Mouse (Mus musculus): Measurements from ENCODE around the gene Sub1. TPM values are rescaled to one million over a fixed set of nuclear protein-coding genes. Genes with fewer than 3 reads are reported as not detected.

The Sub1 gene
- total and polyA plus RNA-seq, 3 experiments: 553 to 2,677 (median 1,927) TPM

- no peaks in the 10 kb centered on the region for H3K9me3 ChIP-seq (replicated peaks; ENCODE audit: low read length)
- H3K4me3 ChIP-seq (replicated peaks in 1 of 3; ENCODE audit: low read depth in 2 of 3, low read length in 2 of 3, poor library complexity in 1 of 3): no peak overlapping the region
- no peak for DNase-seq (ENCODE audit: extremely low read depth)
- H3K79me2 ChIP-seq (replicated peaks; ENCODE audit: control insufficient read depth, extremely low read depth, insufficient read depth, poor library complexity, severe bottlenecking): no peaks in the 10 kb centered on the region
- no peaks in the 10 kb centered on the region for H3K36me3 ChIP-seq (replicated peaks in 1 of 2; ENCODE audit: control insufficient read depth in 1 of 2, insufficient read depth in 1 of 2, low read length in 1 of 2)
- dilution Hi-C loops (cut with MboI; ENCODE audit: extremely low pct_ligation_motif_present, extremely low pct_unique_long_range_greater_than_20kb, low sequenced_read_pairs) (no loop called here), in situ Hi-C loops (cut with MboI; ENCODE audit: low pct_ligation_motif_present, low pct_unique_long_range_greater_than_20kb, low sequenced_read_pairs) (no loop called here)
- no peak overlapping the region for H3K9ac ChIP-seq (ENCODE audit: insufficient read depth, low read depth)
- no peak overlapping the region for H3K4me2 ChIP-seq (ENCODE audit: insufficient read depth, low read depth, poor library complexity, severe bottlenecking)
- no peaks in the 10 kb centered on the region for H3K27me3 ChIP-seq (replicated peaks)
- peaks cover 32 to 90% of the 10 kb centered on the region in 2 experiments for H3K4me1 ChIP-seq (ENCODE audit: control insufficient read depth in 1 of 2, insufficient read depth in 2 of 2)
- H3K27ac ChIP-seq (ENCODE audit: insufficient read depth, low read depth): no peak overlapping the region
- TF ChIP-seq CHD2 (IDR thresholded peaks at IDR 0.05; ENCODE audit: low read length) (no peak), MAFK (IDR thresholded peaks at IDR 0.05; ENCODE audit: insufficient replicate concordance, low read length) (no peak), JUN (IDR thresholded peaks at IDR 0.05; ENCODE audit: insufficient read depth, low read depth, low read length) (no peak), IRF4 (IDR thresholded peaks at IDR 0.05; ENCODE audit: low read depth, low read length) (peak; percentile 22; the same call in 1 of the 2 replicates), ELF1 (IDR thresholded peaks at IDR 0.05; ENCODE audit: low read depth, low read length) (no peak), EP300 (IDR thresholded peaks at IDR 0.05; ENCODE audit: low read length) (peak; percentile 48), BHLHE40 (IDR thresholded peaks at IDR 0.05; ENCODE audit: low read depth, low read length) (peak; percentile 41; the same call in 1 of the 2 replicates), POLR2AphosphoS2 (IDR thresholded peaks at IDR 0.05; ENCODE audit: low read depth, low read length) (no peak), NRF1 (IDR thresholded peaks at IDR 0.05; ENCODE audit: low read depth, low read length) (no peak)
Observed at GRCm38 (mm10) chr15:12027807-12028206, 31.0 kb upstream of the Sub1 start.

- dilution Hi-C loops (cut with MboI; ENCODE audit: extremely low pct_ligation_motif_present, extremely low pct_unique_long_range_greater_than_20kb, low sequenced_read_pairs) (no loop called here), in situ Hi-C loops (cut with MboI; ENCODE audit: low pct_ligation_motif_present, low pct_unique_long_range_greater_than_20kb, low sequenced_read_pairs) (no loop called here)
- Histone ChIP-seq H3K4me1 (ENCODE audit: control insufficient read depth in 1 of 2, insufficient read depth in 2 of 2) (peaks cover 36 to 94% of the 10 kb centered on the region in 2 experiments), H3K4me3 (replicated peaks in 1 of 3; ENCODE audit: low read depth in 2 of 3, low read length in 2 of 3, poor library complexity in 1 of 3) (no peak overlapping the region), H3K9ac (ENCODE audit: insufficient read depth, low read depth) (no peak overlapping the region), H3K9me3 (replicated peaks; ENCODE audit: low read length) (no peaks in the 10 kb centered on the region), H3K4me2 (ENCODE audit: insufficient read depth, low read depth, poor library complexity, severe bottlenecking) (no peak overlapping the region), H3K27ac (ENCODE audit: insufficient read depth, low read depth) (no peak overlapping the region), H3K27me3 (replicated peaks) (no peaks in the 10 kb centered on the region), H3K79me2 (replicated peaks; ENCODE audit: control insufficient read depth, extremely low read depth, insufficient read depth, poor library complexity, severe bottlenecking) (no peaks in the 10 kb centered on the region), H3K36me3 (replicated peaks in 1 of 2; ENCODE audit: control insufficient read depth in 1 of 2, insufficient read depth in 1 of 2, low read length in 1 of 2) (no peaks in the 10 kb centered on the region)
- TF ChIP-seq TCF12 (IDR thresholded peaks at IDR 0.05; ENCODE audit: low read depth, low read length): no peak
- TF ChIP-seq NRF1 (IDR thresholded peaks at IDR 0.05; ENCODE audit: low read depth, low read length): no peak
- TF ChIP-seq BHLHE40 (IDR thresholded peaks at IDR 0.05; ENCODE audit: low read depth, low read length): no peak
- no peak for TF ChIP-seq POLR2AphosphoS2 (IDR thresholded peaks at IDR 0.05; ENCODE audit: low read depth, low read length)
- TF ChIP-seq MXI1 (IDR thresholded peaks at IDR 0.05; ENCODE audit: low read depth, low read length): no peak
- TF ChIP-seq GABPA (IDR thresholded peaks at IDR 0.05; ENCODE audit: insufficient replicate concordance, low read depth, low read length): no peak
- no peak for TF ChIP-seq ZKSCAN1 (IDR thresholded peaks at IDR 0.05; ENCODE audit: borderline replicate concordance, low read depth, low read length)
- TF ChIP-seq HCFC1 (IDR thresholded peaks at IDR 0.05; ENCODE audit: low read depth, low read length): no peak
- TF ChIP-seq ZC3H11A (IDR thresholded peaks at IDR 0.05; ENCODE audit: low read depth, low read length): no peak
- TF ChIP-seq TBP (conservative IDR thresholded peaks at IDR 0.05; ENCODE audit: low read depth, low read length): no peak
- TF ChIP-seq JUN (IDR thresholded peaks at IDR 0.05; ENCODE audit: insufficient read depth, low read depth, low read length): no peak
- DNase-seq (ENCODE audit: extremely low read depth): no peak
Observed at GRCm38 (mm10) chr15:12026932-12027450, 30.2 kb upstream of the Sub1 start.
